ENCODE assay signal across 11 mouse cellular contexts in genomic region chr3:17790331-17790730, GRCm38 (mm10).
A peak's percentile ranks its signal among the peaks of the same experiment; 100 is the strongest.
DNase-seq lines count a peak whose midpoint lies in the region; ATAC-seq and TF ChIP-seq lines count a peak whose summit lies in the region.
"Had no signal": no experiment of that assay in that cellular context is flagged by ENCODE, and none has a peak within 500 bp of the region (broad histone marks: within the 10 kb centered on the region; RNA-seq: fewer than 3 reads in every experiment).

No protein-coding gene starts in this region.

- TF ChIP-seq POLR2A in olfactory bulb, adult 2 months (IDR thresholded peaks at IDR 0.05; ENCODE audit: insufficient read depth, low read depth, low read length), result no peak

- H3K9ac ChIP-seq in embryonic facial prominence, embryonic 13.5 days, result no peak overlapping the region
- peak overlapping the region; percentile 92 for H3K9ac ChIP-seq in hindbrain, postnatal 0 days (replicated peaks; ENCODE audit: low read length)
- no peak overlapping the region for H3K9ac ChIP-seq in lung, postnatal 0 days (replicated peaks; ENCODE audit: low read depth)
- H3K9ac ChIP-seq: intestine, embryonic 15.5 days had no signal

- peaks cover 29% of the 10 kb centered on the region for H3K4me1 ChIP-seq in embryonic facial prominence, embryonic 13.5 days
- peaks cover 7% of the 10 kb centered on the region for H3K4me1 ChIP-seq in hindbrain, postnatal 0 days (ENCODE audit: insufficient read depth, low read length)
- peaks cover 25% of the 10 kb centered on the region for H3K4me1 ChIP-seq in olfactory bulb, adult 2 months (ENCODE audit: control insufficient read depth, insufficient read depth, low read length)
- no peaks in the 10 kb centered on the region for H3K4me1 ChIP-seq in lung, postnatal 0 days (ENCODE audit: insufficient read depth, low read depth, low read length)

- no peak for TF ChIP-seq CTCF in layer of hippocampus, adult 2 months (conservative IDR thresholded peaks at IDR 0.05)
- TF ChIP-seq CTCF in hindbrain, postnatal 0 days (IDR thresholded peaks at IDR 0.05; ENCODE audit: low read depth), result no peak; the same call in 1 of the 2 replicates
- no peak for TF ChIP-seq CTCF in olfactory bulb, adult 2 months (IDR thresholded peaks at IDR 0.05; ENCODE audit: insufficient read depth, low read depth, low read length)
- no peak for TF ChIP-seq CTCF in lung, postnatal 0 days (IDR thresholded peaks at IDR 0.05)

- H3K27ac ChIP-seq in layer of hippocampus, adult 2 months, result peak overlapping the region; percentile 73
- H3K27ac ChIP-seq in embryonic facial prominence, embryonic 13.5 days, result no peak overlapping the region
- H3K27ac ChIP-seq in hindbrain, postnatal 0 days, result peak overlapping the region; percentile 98
- peak overlapping the region; percentile 99 for H3K27ac ChIP-seq in olfactory bulb, adult 2 months (ENCODE audit: insufficient read depth, low read depth, low read length)
- H3K27ac ChIP-seq in lung, postnatal 0 days (ENCODE audit: low read length), result no peak overlapping the region
- H3K27ac ChIP-seq: intestine, embryonic 15.5 days had no signal

- H3K4me2 ChIP-seq in embryonic facial prominence, embryonic 13.5 days, result peak overlapping the region; percentile 24; the same call in 1 of the 2 replicates
- peak overlapping the region; percentile 92 for H3K4me2 ChIP-seq in hindbrain, postnatal 0 days (ENCODE audit: low read depth, low read length)
- no peak overlapping the region for H3K4me2 ChIP-seq in lung, postnatal 0 days (replicated peaks; ENCODE audit: low read depth, low read length)
- H3K4me2 ChIP-seq: intestine, embryonic 15.5 days had no signal

- ATAC-seq in embryonic facial prominence, embryonic 13.5 days (ENCODE audit: insufficient number of reproducible peaks, insufficient read depth, low FRiP score, low TSS enrichment, low read depth), result no peak
- ATAC-seq in hindbrain, postnatal 0 days, result no peak
- no peak for ATAC-seq in lung, postnatal 0 days
- ATAC-seq: intestine, embryonic 15.5 days had no signal

- peak overlapping the region; percentile 46 for H3K4me3 ChIP-seq in layer of hippocampus, adult 2 months
- no peak overlapping the region for H3K4me3 ChIP-seq in embryonic facial prominence, embryonic 13.5 days
- peak overlapping the region; percentile 64 for H3K4me3 ChIP-seq in hindbrain, postnatal 0 days (ENCODE audit: low read length)
- peak overlapping the region; percentile 87 for H3K4me3 ChIP-seq in olfactory bulb, adult 2 months (ENCODE audit: insufficient read depth, low read depth, low read length)
- H3K4me3 ChIP-seq in lung, postnatal 0 days (ENCODE audit: low read depth, low read length), result no peak overlapping the region
- H3K4me3 ChIP-seq: intestine, embryonic 15.5 days had no signal

- TF ChIP-seq EP300 in lung, postnatal 0 days (IDR thresholded peaks at IDR 0.05), result no peak

- 0% methylated on average over 14 of the region's 14 CpGs for whole genome bisulfite sequencing in embryonic facial prominence, embryonic 13.5 days
- 2% methylated on average over 14 of the region's 14 CpGs for WGBS in hindbrain, postnatal 0 days
- WGBS in olfactory bulb, adult 2 months, result 1% methylated on average over 14 of the region's 14 CpGs
- WGBS in lung, postnatal 0 days, result under 1% methylated on average over 14 of the region's 14 CpGs

- DNase-seq in layer of hippocampus, adult 2 months (ENCODE audit: low spot score in 2 of 2), result no peak
- no peak for DNase-seq in layer of hippocampus, adult 11-12 months (ENCODE audit: low spot score)
- peak; percentile 64 for DNase-seq in hindbrain, postnatal 0 days (ENCODE audit: low spot score)
- DNase-seq in kidney, adult 11 months, result no peak
- DNase-seq in lung, postnatal 0 days (ENCODE audit: low spot score), result no peak
- no peak for DNase-seq in natural killer cell, adult 2 months (ENCODE audit: low spot score in 2 of 2)
- DNase-seq: B cell, adult 2 months; thymus, adult 2 months had no signal

- H3K27me3 ChIP-seq in embryonic facial prominence, embryonic 13.5 days, result peaks cover 97% of the 10 kb centered on the region
- no peaks in the 10 kb centered on the region for H3K27me3 ChIP-seq in hindbrain, postnatal 0 days (ENCODE audit: insufficient read depth, low read length)
- peaks cover 53% of the 10 kb centered on the region for H3K27me3 ChIP-seq in lung, postnatal 0 days (replicated peaks; ENCODE audit: insufficient read depth, low read length)

- no peaks in the 10 kb centered on the region for H3K9me3 ChIP-seq in embryonic facial prominence, embryonic 13.5 days
- no peaks in the 10 kb centered on the region for H3K9me3 ChIP-seq in hindbrain, postnatal 0 days (ENCODE audit: low read length)
- H3K9me3 ChIP-seq in lung, postnatal 0 days (ENCODE audit: low read length), result no peaks in the 10 kb centered on the region
- H3K9me3 ChIP-seq: intestine, embryonic 15.5 days had no signal

- no peaks in the 10 kb centered on the region for H3K36me3 ChIP-seq in embryonic facial prominence, embryonic 13.5 days
- no peaks in the 10 kb centered on the region for H3K36me3 ChIP-seq in hindbrain, postnatal 0 days (ENCODE audit: insufficient read depth, low read length)
- no peaks in the 10 kb centered on the region for H3K36me3 ChIP-seq in lung, postnatal 0 days (ENCODE audit: insufficient read depth, low read length)
- H3K36me3 ChIP-seq: intestine, embryonic 15.5 days had no signal

Comparison
In these comparisons a context has a peak if more than half of its experiments do, and no peak if none do; other contexts are left out.
1. H3K27ac ChIP-seq: peak in layer of hippocampus, adult 2 months (single experiment), hindbrain, postnatal 0 days (single experiment) and olfactory bulb, adult 2 months (single experiment); none in embryonic facial prominence, embryonic 13.5 days (single experiment) and lung, postnatal 0 days (single experiment).
2. H3K4me3 ChIP-seq: peak in layer of hippocampus, adult 2 months (single experiment), hindbrain, postnatal 0 days (single experiment) and olfactory bulb, adult 2 months (single experiment); none in embryonic facial prominence, embryonic 13.5 days (single experiment) and lung, postnatal 0 days (single experiment).